Mouse (Mus musculus) frontal cortex, postnatal 36 days (tissue): Measurements from ENCODE around the gene Gba2.
"Not testable (repeated sequence)": the region's sequence is repeated elsewhere in the genome, so short reads cannot be mapped to it uniquely, and the experiment has no call there.

Experiments
- DNase-seq, 2 experiments: peaks; one replicate each; pipeline ENCODE4 v3.0.0; 2022; ENCODE audit warnings: low spot score in 2 of 2

Gene Gba2

DNA sequence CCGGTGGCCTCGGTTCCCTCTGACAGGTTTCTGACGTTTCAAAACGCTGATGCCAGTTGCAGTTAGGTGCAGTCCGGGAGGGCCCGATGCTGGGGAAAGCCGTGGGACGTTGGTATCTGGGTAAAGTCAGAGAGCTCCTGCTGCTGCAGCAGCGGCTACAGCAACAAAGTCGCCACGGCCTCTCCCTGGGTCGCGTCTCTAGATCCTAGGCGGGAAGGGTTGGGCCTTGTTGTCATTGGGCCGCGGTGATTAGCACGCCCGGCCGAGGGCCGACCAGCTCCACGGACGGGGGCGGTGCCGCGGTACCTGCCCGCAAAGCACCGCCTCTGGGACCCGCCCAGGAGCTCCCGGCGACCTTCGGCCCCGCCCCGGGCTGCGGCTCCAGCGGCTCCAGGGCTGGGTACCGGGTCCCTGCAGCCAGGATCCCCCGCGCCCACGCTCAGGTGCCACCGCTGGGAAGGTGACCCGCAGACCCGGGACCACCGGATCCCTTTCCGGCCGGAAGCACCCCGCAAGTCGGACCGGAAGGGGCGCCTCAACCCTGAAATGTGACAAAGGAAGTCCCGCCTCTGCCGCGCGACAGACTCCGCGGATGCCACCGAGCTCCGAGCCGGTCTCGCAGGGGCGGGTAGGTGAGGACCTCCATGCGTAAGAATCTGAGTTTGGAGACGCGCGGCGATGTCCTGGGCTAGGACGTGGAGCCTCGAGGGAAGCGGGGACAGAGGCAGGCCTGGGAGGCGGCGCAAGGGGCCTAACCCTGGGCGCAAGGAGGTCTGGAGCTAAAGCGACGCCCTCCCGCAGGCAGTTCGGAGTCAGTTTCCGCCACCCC, at the start of gene Gba2, which contains the start of gene Rgp1:
Gene Gba2 (minus strand): TSS at position 498 of the 829 bp plus-strand sequence.
Gene Rgp1 (plus strand): TSS at position 340 of the 829 bp plus-strand sequence.
- peak; percentile 86 to 87 for DNase-seq

DNA sequence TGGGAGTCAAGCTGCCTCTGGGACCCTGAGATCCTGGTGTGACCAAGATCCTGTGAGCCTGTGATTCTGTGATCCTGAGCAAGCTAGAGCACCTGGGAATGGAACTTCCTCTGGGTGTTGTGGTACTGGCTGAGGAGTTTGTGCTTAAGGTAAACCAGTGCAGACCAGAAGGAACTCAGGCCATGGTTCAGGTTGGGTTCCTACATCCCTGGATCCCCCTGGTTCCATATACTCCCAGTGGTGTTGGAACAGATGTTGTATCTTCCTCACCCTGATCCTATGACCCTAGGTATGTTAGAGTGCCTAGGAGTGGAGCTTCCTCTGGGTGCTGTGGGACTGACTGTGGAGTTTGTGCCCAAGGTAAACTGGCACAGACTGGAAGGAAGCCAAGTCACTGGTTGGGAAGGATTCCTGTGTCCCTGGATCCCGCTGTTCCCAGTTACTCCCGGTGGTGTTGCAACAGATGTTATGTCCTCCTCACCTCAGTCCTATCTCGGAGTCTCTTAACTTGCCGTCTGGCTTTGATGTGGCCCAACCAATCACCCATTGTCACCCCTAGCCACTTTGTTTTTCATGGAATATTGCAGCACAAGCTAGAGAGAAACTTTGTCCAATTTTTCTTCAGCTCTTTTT, 41.6 kb upstream of the Gba2 start:
- DNase-seq, result no peak

DNA sequence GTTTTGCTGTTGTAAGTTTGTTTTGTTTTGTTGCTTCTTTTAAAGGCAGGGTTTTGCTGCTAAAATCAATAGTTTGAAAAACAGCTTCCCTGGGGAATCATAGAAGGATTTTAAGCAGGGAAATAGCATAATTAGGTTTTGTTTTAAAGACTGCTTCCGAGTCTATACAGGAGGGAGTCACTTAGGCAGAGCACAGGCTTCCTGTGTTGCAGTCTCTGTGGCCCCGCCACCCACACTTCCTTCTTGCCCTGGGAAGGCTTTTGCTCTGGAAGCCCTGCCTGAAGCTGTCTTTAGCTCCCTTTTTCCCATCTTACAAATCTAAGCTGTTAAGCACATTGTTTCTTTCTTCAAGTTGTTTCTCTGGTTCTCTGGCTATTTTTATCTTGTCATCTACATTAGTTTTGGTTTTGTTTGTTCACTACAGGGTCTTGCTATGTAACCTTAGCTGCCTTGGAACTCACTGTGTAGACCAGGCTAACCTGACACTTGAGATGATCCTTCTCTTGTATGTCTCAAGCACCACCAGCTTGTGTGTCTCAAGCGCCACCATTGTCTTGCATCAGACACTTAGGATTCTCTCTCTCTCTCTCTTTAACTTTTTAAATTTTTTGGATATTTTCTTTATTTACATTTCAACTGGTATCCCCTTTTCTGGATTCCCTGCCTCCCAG, 34.5 kb upstream of the Gba2 start:
- no peak for DNase-seq

DNA sequence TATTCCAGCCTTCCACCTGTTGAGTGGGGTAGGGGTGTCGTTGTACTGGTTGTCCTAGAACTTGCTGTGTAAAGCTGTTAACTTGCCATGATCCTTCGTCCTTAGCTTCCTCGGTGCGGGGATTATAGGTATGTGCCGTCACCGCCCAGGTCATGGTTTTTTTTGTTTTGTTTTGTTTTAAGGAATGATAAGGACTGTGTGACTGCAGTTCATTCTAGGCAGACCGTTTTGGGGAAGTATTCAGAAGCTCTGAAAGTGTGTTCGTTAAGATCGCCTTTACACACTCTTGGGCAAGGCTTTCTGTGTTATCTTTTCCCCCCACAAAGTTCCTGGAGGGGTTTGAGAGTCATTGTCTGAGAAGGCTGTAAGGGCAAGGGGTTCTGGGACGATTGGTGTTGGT, 33.9 kb upstream of the Gba2 start:
- DNase-seq, result no peak

DNA sequence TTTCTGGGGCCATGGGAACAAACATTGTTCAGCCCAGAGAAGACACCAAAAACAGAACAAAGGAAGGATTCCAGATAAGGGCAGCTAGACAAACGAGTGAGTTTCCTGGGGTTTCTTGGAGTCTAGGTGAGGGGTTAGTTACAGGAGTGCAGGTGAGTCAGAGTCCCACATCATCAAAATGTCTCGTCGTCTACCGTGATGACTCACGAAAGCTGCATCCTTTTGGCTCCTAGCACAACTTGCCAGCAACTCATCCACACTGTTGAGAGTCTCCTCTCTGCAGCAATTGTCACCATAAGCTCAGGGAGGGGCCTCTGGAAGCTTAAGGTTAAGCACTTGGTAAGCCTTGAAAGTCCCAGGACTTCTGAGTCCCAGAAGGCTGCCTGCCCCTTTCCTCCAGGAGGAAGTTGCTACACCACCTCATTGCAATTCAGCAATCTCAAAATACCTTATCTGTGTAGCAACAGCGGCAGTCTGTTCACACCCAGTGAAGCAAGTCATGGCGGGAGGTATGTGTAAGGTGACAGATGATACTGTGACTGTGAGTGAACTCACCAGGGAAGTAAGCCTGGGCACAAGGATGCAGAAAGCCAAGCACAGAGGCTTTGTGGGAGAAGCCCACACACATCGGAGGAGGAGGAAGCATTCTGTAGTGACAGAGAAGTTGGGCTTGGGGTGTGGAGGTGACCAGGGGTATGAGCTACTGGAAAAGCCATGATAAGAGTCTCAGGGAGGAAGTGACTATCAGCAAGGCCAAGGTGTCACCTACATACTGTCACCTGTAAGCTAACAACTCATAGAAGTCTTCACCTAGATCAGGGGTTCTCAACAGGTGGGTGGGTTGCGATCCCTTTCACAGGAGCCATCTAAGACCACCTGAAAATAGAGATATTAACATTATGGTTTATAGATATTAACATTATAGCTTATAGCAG, 26.3 kb upstream of the Gba2 start:
- DNase-seq, result no peak

DNA sequence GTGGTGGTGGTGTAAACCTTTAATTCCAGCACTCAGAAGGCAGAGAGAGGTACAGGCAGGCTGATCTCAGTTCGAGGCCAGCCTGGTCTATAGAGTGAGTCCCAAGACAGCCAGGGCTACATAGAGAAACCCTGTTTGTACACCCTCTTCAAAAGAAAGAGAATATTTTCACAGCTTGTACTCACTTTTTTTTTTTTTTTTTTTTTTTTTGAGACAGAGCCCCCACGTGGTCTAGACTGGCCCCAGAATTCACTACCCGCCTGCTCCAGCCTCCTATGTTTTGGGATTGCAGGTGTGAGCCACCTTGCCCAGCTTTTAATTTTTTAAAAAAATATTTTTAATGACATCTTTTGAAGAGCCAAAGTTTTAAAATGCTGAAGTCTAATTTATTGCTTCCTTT, 25.4 kb upstream of the Gba2 start:
- no peak for DNase-seq

DNA sequence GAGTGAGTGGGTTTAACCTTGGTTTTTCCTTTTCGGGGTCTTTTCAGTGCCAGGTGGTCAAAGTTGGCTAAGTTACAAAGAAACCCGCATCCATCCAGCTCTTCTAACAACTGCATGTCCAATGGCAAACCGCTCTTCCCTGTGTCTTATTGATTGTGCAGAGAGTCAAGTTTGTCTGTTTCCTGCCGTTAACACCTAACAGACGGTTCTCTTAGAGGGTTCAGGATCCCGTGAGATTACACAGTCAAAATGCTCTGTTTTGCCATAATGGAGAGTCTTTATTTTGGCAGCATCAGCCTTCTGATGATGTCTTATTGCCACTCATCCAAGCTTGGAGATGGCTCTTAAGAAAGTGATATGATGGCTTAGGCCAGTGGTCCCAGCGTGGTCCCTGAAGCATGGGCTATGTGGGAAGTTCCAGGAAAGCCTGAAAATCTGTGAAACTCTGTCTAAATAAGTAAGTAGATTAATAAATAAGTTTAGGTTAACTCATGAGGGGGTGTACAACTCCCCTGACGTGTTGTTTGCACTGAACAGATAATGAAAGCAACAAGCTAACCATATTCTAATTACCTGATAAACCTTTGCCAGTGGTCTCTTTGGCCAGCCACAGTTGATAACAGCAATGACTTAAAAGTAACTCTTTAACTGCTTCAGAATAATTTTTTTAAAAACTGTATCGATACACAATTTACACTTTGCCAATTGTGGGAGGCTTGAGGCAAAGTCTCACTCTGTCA, 21.7 kb upstream of the Gba2 start:
- no peak for DNase-seq

DNA sequence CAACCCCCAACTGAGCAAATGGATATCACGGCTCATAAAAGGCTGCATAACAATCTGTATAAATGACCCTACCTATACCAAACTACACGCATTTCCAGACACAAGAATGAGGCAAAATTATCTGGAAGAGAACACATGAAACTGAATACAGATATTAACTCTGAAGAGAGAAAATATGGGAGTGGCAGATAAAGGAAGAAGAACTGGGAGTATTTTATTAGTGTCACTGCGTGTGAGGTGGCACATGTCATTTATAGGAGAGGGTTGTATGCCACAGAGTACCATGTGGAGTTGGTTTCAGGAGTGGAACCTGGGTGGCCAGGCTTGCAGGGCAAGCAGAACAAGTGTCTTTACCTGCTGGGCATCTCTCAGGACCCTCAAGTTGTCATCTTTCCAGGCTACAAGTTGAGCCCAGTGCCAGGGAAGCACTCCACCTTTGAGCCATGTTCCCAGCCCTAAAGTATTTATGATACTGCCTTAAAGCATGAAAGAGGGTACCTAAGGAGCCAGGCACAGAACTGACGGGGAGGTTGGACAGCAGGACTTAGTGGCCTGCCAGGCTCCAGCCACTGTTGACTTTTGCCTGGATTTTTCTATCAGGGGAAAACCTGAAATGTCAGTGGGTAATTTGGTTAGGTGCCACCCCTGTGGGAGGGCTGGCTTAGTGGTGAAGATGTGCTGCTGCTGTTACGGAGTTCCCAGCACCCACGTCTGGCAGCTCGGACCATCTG, 20.1 kb upstream of the Gba2 start:
- DNase-seq, result no peak

DNA sequence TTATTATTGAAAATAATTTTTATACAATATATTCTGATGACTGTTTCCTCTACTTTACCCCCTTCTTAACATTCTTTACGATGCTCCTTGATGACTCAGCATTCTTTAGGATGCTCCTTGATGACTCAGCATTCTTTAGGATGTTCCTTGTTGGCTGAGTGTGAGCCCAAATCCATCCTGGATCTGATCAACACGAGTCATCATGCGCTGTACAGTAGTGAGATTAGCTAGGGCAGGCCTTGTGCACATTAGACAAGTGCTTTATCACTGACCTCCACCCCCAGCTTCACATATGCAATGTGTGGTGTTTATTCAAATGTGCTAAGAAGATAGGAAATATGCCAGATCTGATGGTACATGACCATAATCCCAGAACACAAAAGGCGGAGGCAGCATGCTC, 19.5 kb upstream of the Gba2 start:
- DNase-seq, result no peak

DNA sequence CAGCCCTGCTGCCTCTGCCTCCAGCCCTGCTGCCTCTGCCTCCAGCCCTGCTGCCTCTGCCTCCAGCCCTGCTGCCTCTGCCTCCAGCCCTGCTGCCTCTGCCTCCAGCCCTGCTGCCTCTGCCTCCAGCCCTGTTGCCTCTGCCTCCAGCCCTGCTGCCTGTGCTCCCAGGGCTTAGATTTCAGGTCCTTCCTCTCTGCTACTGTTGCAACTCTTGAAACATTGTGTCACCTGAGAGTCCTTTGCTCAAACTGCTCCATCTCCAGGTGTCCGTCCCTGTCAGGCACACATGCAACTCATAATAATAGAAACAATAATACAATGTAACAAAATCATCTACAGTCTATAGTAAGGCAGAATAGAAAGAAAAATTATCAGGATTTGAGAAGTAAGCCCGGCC, 17.9 kb upstream of the Gba2 start:
- DNase-seq, result not testable (repeated sequence)

DNA sequence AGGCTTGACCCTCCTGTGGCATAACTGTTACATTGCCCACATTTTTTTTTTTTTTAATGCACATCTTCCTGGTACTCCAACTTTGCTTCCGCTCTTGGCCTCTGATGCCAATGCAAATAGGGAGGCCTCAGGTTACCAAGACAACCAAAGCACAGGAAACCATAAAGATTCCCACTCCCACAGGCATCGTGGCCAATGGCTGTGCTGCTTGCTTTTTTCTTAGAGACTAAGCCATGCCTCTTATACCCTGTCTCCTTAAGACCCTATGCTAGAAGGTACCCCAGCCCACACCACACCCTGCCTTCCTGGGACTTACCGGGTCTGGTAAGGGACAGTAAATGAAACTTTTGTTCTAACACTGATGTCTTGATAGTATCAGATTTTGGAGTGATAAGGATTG, 14.8 kb upstream of the Gba2 start:
- no peak for DNase-seq

DNA sequence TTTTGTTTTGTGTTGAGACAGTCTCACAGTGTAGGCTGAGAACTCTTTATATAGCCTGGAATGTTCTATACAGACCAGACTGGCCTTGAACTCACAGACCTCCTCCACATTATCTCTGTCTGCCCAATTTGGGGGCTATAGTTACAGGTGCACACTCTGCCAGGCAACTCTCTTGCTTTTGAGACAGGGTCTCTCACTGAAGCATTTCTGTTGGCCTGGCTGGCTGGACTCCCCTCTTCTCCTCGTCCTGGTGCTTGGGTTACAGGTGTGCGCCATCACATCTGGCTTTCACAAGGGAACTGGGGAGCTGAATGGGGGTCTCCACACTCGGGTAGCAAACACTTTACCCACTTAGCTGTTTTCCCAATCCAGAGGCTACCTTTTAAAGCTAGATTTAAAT, 13.3 kb upstream of the Gba2 start:
- no peak for DNase-seq

DNA sequence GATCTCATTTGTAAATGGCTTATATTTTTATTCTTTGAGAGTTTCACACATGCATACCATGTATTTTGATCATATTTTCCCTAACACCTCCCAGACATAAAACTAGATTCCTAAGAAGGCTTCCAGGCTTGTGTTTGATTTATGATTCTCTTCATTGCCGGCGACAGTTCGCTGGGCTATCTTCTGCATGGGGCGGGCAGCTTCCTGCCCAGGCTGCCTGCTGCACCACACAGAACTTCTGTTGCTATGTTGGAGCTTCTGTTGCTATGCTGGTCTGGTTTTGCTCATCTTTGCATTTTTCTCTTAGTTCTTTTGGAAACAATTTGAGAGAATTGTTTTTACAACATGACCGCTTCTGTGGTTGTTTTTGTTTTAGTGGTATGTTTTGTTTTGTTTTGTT, 12.9 kb upstream of the Gba2 start:
- DNase-seq, result no peak

DNA sequence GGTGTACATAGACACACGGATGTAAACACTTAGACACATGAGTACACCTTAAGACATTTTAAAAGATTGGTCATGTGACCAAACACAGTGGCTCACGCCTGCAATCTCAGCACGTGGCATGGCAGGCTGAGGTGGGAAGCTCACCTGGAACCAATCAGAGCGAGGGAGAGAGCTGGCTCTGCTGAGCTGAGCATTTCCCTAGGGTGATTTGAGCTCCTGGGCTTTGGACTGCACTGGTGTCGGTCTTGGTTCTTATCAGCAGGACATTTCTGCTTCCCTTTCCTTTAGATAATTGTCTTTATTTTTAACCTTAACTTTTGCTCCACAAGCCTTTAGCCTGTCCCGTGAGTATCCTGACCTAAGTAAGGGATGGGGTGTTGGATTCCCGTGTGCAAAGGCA, 9.0 kb upstream of the Gba2 start:
- DNase-seq, result no peak

DNA sequence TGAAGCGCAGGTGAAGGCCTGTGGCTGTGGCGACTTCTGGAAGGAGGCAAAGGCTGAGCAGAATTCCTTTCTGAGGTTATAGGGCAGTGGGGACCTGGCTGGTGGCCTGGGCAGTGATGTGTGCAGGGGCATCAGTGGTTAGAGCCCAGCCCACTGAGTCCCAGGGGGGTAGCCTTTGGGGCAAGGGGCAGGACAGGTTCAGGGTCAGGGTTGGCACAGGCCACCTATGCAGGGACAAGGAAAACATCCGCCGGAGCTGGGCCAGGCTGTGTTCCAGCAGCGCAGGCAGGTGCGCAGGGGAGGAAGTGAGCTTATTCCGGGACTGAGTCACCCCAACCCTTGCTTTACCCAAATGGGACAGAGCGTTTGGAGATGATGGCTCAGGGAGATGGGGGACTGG, 7.7 kb upstream of the Gba2 start:
- DNase-seq, result no peak

DNA sequence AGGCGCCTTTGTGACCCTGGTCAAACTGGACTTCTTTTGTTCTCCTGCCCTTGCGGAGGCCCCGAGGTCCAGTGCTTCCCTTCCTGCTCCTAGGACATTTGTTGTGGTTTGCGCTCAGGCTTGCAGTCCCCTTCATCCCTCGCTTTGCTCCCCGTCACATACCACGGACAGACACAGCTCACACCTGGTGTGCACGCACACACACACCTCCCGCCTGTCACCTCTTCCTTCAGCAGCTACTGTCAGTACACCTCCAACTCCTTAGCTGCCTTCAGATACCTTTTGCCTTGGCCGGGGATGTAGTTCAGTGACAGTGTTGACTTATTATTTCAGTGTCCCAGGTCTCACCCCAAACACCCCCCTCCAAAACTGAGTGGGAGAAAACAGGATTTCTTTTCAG, 7.0 kb upstream of the Gba2 start:
- no peak for DNase-seq

DNA sequence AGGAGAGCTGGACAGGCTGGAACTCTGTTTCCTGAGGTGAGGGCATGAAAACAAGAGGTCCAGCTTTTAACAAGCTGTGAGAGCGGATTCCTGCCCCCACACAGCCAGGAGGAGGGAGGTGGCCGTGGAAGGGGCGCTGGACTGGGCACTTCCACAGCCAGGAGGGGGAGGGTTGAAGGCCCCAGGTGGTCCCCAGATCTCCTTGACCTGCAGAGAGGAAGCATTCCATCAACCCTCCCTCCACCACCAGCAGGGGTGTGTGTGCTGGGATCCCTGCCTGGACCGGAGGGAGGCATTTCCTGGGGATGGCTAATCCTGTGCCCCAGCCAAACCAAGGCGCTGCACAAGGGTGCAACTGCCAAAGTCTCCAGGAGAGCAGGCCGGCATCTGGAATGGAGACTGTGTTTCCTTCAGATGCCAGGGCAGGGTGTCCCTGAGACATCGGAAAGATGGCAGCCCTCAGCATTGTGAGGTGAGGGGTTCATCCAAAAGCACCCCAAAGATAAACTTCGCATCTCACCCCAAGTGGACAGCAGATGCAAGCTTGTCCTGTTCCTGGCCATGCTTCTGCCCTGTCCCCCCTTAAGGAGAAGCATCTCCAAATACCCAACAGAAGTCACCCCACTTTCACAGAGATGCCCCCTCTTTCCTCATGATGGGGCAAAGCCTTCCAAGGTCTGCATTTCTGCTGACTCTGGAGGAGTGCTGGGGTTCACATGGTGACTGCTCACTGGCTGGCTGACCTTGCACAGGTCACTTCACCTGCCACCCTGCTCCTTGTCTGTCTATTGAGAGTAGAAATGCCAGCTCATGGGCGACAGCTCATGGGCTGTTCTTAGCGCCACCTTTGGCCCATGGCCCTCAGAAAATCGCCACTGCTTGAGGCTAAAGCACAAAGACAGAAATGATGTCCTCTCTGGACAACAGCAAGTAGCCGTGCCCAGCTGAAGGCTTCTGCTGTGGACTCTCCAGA, 6.1 kb upstream of the Gba2 start, which contains the start of gene Msmp:
Gene Msmp (minus strand): TSS at position 51 of the 973 bp plus-strand sequence.
- DNase-seq, result no peak

DNA sequence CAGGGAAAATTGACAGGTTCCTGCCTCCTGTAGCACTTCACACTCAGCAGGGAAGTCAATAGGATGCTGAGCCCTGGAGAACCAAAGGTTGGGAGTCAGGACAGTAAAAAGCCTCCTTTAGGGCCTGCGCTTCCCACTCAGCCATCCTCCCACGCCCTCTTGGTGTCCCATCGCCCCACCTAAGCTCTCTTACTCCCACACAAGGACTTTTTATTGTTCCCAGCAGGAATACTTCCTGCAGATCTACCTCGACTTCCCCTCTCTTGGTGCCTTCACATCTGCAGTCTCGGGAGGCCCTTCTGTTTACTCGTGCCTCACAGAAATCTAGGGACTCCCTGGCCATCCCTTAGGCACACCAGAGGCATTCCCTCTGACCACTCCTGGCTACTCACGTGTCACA, 4.7 kb upstream of the Gba2 start:
- DNase-seq, result no peak

DNA sequence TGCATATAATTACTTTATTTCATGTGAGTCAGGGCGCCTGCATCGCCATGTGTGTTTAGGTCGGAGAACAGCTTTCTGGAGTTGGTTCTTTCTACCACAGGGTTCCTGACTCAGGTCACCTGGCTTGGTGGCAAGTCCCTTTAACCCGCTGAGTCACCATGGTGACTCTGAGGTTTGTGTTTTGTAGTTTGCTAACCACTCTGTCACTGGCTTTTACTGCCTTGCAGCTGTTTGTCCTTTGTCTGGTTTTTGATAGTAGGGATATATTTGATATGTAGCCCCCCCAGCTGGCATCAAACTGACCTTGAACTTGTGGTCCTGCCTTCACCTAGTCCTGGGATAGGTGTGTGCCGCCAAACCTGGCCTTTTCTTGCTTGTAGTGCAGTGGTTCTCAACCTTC, 3.6 kb upstream of the Gba2 start:
- DNase-seq, result no peak
